Mouse (Mus musculus): Measurements from ENCODE around the gene C130032M10Rik.
A peak's percentile ranks its signal among the peaks of the same experiment; 100 is the strongest.

The C130032M10Rik gene

GRCm38 (mm10) chr9:114515364-114515763, at the start of gene C130032M10Rik:
C130032M10Rik (plus strand) TSS chr9:114515697.
- no peak for DNase-seq

- no peak for DNase-seq
Measured at GRCm38 (mm10) chr9:114466871-114467270, 48.6 kb upstream of the C130032M10Rik start.

GRCm38 (mm10) chr9:114468217-114468616, 47.3 kb upstream of the C130032M10Rik start:
- no peak for DNase-seq

- no peak for DNase-seq
Measured at GRCm38 (mm10) chr9:114468701-114469100, 46.8 kb upstream of the C130032M10Rik start.

GRCm38 (mm10) chr9:114471892-114472291, 43.6 kb upstream of the C130032M10Rik start:
- no peak for DNase-seq

- no peak for DNase-seq
Measured at GRCm38 (mm10) chr9:114477019-114477418, 38.5 kb upstream of the C130032M10Rik start.

- no peak for DNase-seq
Measured at GRCm38 (mm10) chr9:114480940-114481339, 34.6 kb upstream of the C130032M10Rik start.

- DNase-seq: no peak
Measured at GRCm38 (mm10) chr9:114484771-114485170, 30.7 kb upstream of the C130032M10Rik start.

- no peak for DNase-seq
Measured at GRCm38 (mm10) chr9:114486808-114487207, 28.7 kb upstream of the C130032M10Rik start.

- no peak for DNase-seq
Measured at GRCm38 (mm10) chr9:114487481-114488258, 27.8 kb upstream of the C130032M10Rik start.

GRCm38 (mm10) chr9:114496469-114496868, 19.0 kb upstream of the C130032M10Rik start:
- DNase-seq: no peak

- peak; percentile 5 for DNase-seq
Measured at GRCm38 (mm10) chr9:114498218-114498617, 17.3 kb upstream of the C130032M10Rik start.

GRCm38 (mm10) chr9:114499783-114500515, 15.5 kb upstream of the C130032M10Rik start:
- no peak for DNase-seq

GRCm38 (mm10) chr9:114501111-114501510, 14.4 kb upstream of the C130032M10Rik start:
- no peak for DNase-seq

GRCm38 (mm10) chr9:114501913-114502312, 13.6 kb upstream of the C130032M10Rik start:
- no peak for DNase-seq

- no peak for DNase-seq
Measured at GRCm38 (mm10) chr9:114502711-114503427, 12.6 kb upstream of the C130032M10Rik start.

GRCm38 (mm10) chr9:114504816-114505215, 10.7 kb upstream of the C130032M10Rik start, which contains the start of gene Ccr4:
Ccr4 (minus strand) TSS chr9:114504916.
- DNase-seq: no peak

GRCm38 (mm10) chr9:114506564-114506963, 8.9 kb upstream of the C130032M10Rik start:
- no peak for DNase-seq

- DNase-seq: no peak
Measured at GRCm38 (mm10) chr9:114507421-114507820, 8.1 kb upstream of the C130032M10Rik start.

GRCm38 (mm10) chr9:114509785-114510184, 5.7 kb upstream of the C130032M10Rik start:
- DNase-seq: no peak

GRCm38 (mm10) chr9:114512831-114513230, 2.7 kb upstream of the C130032M10Rik start:
- no peak for DNase-seq

GRCm38 (mm10) chr9:114517924-114518497, 2.5 kb downstream of the C130032M10Rik start:
- no peak for DNase-seq
